Mouse (Mus musculus) spleen, adult 2 months (tissue): ENCODE measurements at regions not wholly inside any gene's neighbourhood (a gene's known extent, or its start where the extent isn't known, plus 50 kb on each side); places are given as distances from the start of the nearest gene placed in this dataset.

ENCODE experiments used
- CTCF ChIP-seq: fragments of 200-500 bp; IDR thresholded peaks from 2 replicates; pipeline ENCODE4 v1.5.1; 2011; ENCODE audit warnings: mild to moderate bottlenecking, inconsistent platforms; ENCODE audit not compliant: insufficient read depth, insufficient read length, insufficient replicate concordance; ENCODE audit errors: extremely low read depth
- POLR2A ChIP-seq: fragments of 200-500 bp; IDR thresholded peaks from 2 replicates; pipeline ENCODE4 v1.6.1; 2011; ENCODE audit warnings: low read depth, low read length, inconsistent platforms

GRCm38 (mm10) chr9:3184343-3184742 lies 147.7 kb downstream of the Gm10715 start:
- TF ChIP-seq POLR2A (no peak), CTCF (no peak)
